Mouse (Mus musculus): ENCODE data around the gene Sec24a.

Sec24a gene

DNA sequence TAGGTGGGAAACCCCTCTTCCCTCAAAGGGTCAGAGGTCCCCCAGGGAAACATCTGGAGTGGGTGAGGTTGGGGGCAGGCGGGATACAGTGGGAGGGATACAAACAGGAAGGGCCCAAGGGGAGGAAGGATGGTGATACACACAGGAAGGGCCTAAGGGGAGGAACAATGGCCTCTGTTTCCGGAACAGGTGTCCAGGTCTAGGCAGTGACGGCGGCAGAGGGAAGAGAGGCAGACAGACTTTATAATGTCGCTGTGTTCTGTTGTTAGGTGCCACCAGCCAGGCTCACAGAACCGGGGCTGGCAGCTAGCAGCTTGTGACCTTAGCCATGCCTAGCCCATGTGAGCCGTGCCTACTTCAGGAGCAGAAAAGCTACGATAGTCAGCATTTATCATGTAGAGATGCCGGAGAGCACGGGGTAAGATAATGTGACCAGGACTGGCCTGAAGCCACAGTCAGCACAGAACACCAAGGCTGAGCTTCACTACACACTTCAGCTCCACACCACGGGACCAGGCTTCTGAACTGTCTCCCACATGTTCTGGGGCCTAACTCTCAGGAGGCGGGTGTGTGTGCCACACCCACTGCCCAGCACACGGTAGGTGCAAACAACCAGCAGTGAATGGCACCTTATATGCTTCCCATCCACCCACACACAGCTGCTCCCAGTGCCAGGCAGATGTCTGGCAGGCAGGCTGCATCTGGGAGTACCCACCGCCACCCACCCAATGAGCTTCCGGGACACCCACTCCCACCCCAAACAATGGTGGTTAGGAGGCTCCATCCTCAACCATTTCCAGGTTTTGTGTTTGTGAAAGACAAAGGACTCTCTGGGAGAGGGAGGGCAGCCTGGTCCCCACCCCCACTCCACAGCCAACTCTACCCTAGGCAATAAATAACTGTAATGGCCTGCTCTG is 116.4 kb downstream of the Sec24a start:
- DNase-seq, result no peak

DNA sequence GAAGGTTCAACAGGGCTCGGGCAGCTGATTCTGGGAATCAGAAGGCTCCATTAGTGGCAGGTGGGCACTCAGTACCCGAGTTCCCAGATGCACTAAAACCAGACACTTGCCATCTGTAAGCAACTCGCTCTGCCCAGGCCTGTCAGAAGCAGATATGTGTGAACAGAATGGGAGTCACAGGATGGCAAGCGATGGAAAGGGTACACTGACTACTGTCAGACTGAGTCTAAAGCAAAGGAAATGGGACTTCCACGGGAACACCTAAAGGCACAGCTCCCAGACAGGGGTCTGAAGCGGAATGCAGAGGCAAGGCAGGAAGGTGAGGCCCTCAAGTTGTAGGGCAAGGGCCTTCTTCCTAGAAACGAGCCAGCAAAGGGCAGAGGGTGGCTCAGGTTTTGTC is 117.2 kb downstream of the Sec24a start:
- DNase-seq, result no peak

DNA sequence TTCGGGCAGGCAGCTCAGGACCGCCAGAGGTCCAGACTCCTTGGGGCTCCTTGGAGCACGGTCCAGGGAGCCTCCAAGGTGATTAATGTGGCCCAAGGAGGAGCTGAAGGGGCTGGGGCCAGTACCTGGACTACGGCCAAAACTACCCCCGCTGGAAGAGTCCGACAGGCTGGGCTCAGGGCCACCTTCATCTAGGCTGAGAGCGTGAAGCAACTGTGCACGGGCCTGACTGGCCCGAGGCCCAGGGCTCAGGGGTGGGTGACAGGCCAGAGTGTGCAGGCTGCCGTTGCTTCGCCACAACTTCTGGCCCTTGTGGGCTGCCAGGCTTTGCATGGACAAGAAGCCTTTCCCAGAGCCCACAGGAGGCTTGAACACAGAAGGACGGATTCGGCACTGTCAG is 118.1 kb downstream of the Sec24a start:
- no peak for DNase-seq

DNA sequence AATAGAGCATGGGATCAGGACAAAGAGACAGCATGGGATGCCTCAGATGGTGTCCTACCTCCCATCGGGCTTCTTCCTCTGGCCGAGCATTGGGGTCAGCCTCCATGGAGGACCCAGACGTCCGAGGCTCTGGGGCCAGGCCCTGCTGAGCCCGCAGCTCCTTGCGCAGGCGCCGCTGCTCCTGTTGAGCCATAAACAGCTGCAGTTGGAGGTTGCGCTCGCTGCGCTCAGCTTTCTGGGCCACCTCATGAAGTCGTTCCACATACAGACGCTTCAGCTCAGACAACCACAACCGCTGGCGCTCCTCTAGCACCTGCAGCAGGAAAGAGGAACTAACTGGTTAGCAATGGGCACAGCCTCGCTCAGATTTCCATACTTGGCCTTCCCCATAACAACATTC is 119.2 kb downstream of the Sec24a start:
- DNase-seq, result no peak

DNA sequence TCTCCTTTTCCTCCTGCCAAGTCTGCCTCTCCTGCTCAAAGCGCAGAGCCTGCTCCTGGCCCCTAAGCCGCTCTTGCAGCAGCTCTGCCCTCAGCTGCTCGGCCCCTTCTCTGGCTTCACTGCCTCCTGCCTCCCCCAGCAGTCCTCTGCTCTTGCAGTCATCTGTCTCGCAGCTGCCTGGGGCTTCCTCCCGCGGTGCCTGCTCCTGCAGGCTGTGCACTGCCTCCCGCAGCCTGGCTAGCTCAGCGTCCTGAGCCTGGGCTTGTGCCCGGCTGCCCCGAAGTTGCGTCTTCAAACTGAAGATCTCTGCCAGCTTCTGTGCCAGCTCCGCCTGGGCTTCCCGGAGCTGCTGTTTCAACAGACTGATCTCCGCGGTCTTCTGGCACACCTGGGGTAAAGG is 119.7 kb downstream of the Sec24a start:
- no peak for DNase-seq

DNA sequence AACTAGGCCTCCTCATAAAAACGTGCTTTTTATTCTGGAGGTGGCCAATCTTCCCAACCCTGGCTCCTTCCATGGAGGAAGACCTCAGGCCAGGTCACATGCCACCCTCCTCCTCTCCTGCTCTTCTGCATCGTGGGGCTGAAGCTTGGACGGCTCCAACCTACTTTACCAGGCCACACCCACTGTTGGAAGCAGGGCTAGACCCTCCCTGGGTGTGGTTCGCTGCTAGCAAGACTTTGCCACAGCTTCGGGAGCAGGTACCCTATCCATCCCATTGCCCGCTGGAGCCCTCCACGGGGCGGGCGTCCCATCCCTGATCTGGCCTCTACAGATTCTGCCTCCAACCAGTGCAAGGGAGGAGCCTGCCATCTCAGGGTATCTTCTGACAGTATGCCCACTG is 120.2 kb downstream of the Sec24a start:
- no peak for DNase-seq

Data from retina, postnatal 1 day (tissue).